Mouse (Mus musculus) WW6 (cell line): ENCODE measurements around the gene Eml3.

ENCODE experiments used
- DNase-seq: peaks from one replicate; pipeline ENCODE4 v3.0.0-alpha.2; 2013; ENCODE audit warnings: low read depth, low spot score

Gene Eml3

DNA sequence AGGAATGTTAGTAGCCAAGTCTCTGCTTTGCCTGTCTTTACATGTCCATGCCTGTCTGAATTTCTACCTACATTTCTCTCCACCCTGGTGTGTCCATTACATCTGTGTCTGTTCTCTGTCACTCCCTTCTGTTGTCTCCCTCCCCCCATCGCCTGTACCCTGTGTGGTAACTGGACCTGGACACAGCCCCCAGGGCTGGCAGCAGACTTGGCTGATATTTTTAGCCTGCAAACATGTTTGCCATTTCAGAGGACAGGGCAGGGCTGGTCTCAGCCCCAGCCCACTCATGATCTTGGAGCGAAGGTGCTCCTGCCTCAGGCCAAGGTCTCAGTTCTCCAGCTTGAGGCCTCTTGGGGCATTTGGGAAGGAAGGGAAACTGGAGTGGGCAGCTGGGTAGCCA lies 58.5 kb downstream of the Eml3 start:
- DNase-seq: no peak

DNA sequence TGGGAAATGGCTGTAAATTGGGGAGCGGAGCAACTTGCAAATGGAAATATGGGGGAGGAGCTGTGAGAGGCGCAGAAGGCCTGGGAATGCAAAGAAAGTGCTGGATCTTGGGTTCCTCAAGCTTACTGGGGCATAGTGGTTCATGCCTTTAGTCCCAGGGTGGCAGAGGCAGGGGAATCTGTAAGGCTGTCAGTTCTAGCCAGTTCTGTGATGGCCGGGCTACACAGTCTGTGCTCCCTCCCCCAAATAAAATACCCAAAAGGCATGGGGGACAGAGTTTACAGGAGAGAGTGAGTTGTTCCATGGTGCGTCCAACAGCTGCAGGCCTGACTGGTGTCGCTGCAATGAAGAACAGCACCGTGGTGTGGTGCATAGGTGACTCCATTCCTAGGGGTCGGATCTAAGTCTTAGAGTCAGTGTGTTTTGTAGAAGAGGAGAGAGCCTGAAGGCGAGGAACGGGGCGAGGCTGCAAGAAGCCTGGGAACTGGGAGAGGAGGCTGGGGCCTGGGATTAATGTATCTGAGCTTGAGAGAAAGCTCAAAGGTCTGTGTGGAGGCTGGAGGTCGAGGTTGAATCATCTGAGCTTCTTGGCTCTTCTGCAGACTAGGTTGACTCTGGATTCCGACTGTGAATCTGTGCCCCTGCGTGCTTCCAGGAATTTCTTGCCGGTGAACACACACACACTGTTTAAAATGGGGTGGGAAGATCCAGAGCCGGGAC lies 59.2 kb downstream of the Eml3 start:
- no peak for DNase-seq

DNA sequence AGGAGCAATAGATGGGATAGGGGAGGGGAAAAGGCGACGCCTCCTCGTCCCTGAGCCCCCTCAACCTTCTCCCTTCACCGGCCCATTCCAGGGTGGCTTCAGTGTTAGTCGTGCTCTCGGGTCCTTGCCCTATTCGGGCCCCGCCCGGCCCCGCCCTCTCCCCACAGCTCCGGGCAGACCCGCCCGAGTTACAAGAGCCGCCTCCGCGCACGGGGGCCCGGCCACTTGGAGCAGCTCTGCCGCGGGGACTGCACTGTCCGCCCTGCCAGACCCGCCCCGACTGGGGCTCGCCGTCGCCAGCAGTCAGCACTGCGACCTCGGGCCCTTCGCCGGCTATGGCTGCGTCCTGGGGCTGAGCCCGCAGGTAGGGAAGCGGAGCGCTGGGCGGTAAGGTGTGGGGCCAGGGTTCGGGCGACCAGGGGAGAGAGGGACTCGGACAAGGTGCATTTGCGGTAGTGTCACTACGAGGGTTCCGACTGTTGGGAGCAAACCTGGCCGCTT lies 59.8 kb downstream of the Eml3 start, which contains the start of gene Ahnak:
Gene Ahnak (plus strand): TSS at position 219 of the 501 bp plus-strand sequence.
- DNase-seq: no peak

- DNase-seq: no peak
These were observed 60.4 kb downstream of the Eml3 start for GRCm38 (mm10) chr19:8989567-8990431.

- no peak for DNase-seq
These were observed 61.2 kb downstream of the Eml3 start for GRCm38 (mm10) chr19:8990432-8991102.
